Mouse (Mus musculus): ENCODE measurements at regions not wholly inside any gene's neighbourhood (a gene's known extent, or its start where the extent isn't known, plus 50 kb on each side); places are given as distances from the start of the nearest gene placed in this dataset.

GRCm38 (mm10) chrX:14273628-14274337 is 62.8 kb downstream of the H2al1n start:
- DNase-seq (ENCODE audit: low spot score): no peak

- no peak for DNase-seq (ENCODE audit: low spot score)
Measured at GRCm38 (mm10) chrX:14279312-14279711, 68.4 kb downstream of the H2al1n start.

GRCm38 (mm10) chrX:14279736-14280135 is 68.8 kb downstream of the H2al1n start:
- no peak for DNase-seq (ENCODE audit: low spot score)

- no peak for DNase-seq (ENCODE audit: low spot score)
Measured at GRCm38 (mm10) chrX:14294890-14295289, 83.9 kb downstream of the H2al1n start.

- DNase-seq (ENCODE audit: low spot score): no peak
Measured at GRCm38 (mm10) chrX:14302125-14302524, 91.2 kb downstream of the H2al1n start.

GRCm38 (mm10) chrX:14312746-14313145 is 101.8 kb downstream of the H2al1n start:
- peak; percentile 3 for DNase-seq (ENCODE audit: low spot score)

GRCm38 (mm10) chrX:14352416-14352815 is 141.5 kb downstream of the H2al1n start:
- no peak for DNase-seq (ENCODE audit: low spot score)

- DNase-seq (ENCODE audit: low spot score): no peak
Measured at GRCm38 (mm10) chrX:14353366-14353765, 142.4 kb downstream of the H2al1n start.

- no peak for DNase-seq (ENCODE audit: low spot score)
Measured at GRCm38 (mm10) chrX:14356466-14357030, 145.6 kb downstream of the H2al1n start.
